Mouse (Mus musculus): ENCODE results near the gene Comp. TPM values are rescaled to one million over a fixed set of nuclear protein-coding genes. Genes with fewer than 3 reads are reported as not detected.
A peak's percentile ranks its signal among the peaks of the same experiment; 100 is the strongest.

Gene Comp
- total RNA-seq, 1 experiment from 2014 or later: 0.27 TPM

- DNase-seq: peak; percentile 45
These were observed 20.7 kb upstream of the Comp start for GRCm38 (mm10) chr8:70352657-70353151.

GRCm38 (mm10) chr8:70353194-70353817, 20.1 kb upstream of the Comp start, which contains the start of gene Upf1:
Gene Upf1 (minus strand): TSS chr8:70353278.
- DNase-seq: peak; percentile 100

GRCm38 (mm10) chr8:70354004-70354403, 19.4 kb upstream of the Comp start:
- no peak for DNase-seq

GRCm38 (mm10) chr8:70356111-70356510, 17.2 kb upstream of the Comp start:
- DNase-seq: no peak

GRCm38 (mm10) chr8:70359411-70359810, 13.9 kb upstream of the Comp start:
- no peak for DNase-seq

GRCm38 (mm10) chr8:70360769-70361168, 12.6 kb upstream of the Comp start:
- DNase-seq: no peak

GRCm38 (mm10) chr8:70361484-70362032, 11.8 kb upstream of the Comp start:
- DNase-seq: no peak

- DNase-seq: peak; percentile 32
These were observed 9.3 kb upstream of the Comp start for GRCm38 (mm10) chr8:70364066-70364465.

GRCm38 (mm10) chr8:70366588-70366987, 6.8 kb upstream of the Comp start:
- no peak for DNase-seq

- no peak for DNase-seq
These were observed 2.9 kb upstream of the Comp start for GRCm38 (mm10) chr8:70370476-70370875.

- no peak for DNase-seq
These were observed 1.4 kb upstream of the Comp start for GRCm38 (mm10) chr8:70371951-70372350.

GRCm38 (mm10) chr8:70374318-70374927, 1.1 kb downstream of the Comp start:
- peak; percentile 81 for DNase-seq

- DNase-seq: no peak
These were observed 2.0 kb downstream of the Comp start for GRCm38 (mm10) chr8:70375212-70375859.

- no peak for DNase-seq
These were observed 3.0 kb downstream of the Comp start for GRCm38 (mm10) chr8:70376275-70376741.

GRCm38 (mm10) chr8:70377049-70377448, 3.7 kb downstream of the Comp start:
- no peak for DNase-seq

- DNase-seq: no peak
These were observed 6.7 kb downstream of the Comp start for GRCm38 (mm10) chr8:70380069-70380468.

GRCm38 (mm10) chr8:70383287-70383686, 9.9 kb downstream of the Comp start:
- peak; percentile 64 for DNase-seq

GRCm38 (mm10) chr8:70389678-70390077, 16.3 kb downstream of the Comp start:
- peak; percentile 46 for DNase-seq

- no peak for DNase-seq
These were observed 19.7 kb downstream of the Comp start for GRCm38 (mm10) chr8:70393087-70393486.

- DNase-seq: no peak
These were observed 21.1 kb downstream of the Comp start for GRCm38 (mm10) chr8:70394269-70394998.

GRCm38 (mm10) chr8:70395649-70396048, 22.3 kb downstream of the Comp start:
- peak; percentile 61 for DNase-seq

GRCm38 (mm10) chr8:70396184-70396583, 22.8 kb downstream of the Comp start:
- DNase-seq: no peak

Measured in adrenal gland, postnatal 25 days (tissue).